Mouse (Mus musculus) heart, embryonic 10.5 days (tissue): ENCODE results near the gene Gm14399. TPM values are rescaled to one million over a fixed set of nuclear protein-coding genes. Genes with fewer than 3 reads are reported as not detected.
"Not testable (repeated sequence)": the region's sequence is repeated elsewhere in the genome, so short reads cannot be mapped to it uniquely, and the experiment has no call there.

Source experiments
- DNase-seq: peaks from one replicate; pipeline ENCODE4 v3.0.0-alpha.2; 2017; ENCODE audit warnings: low spot score
- H3K27ac ChIP-seq: fragments of 300-500 bp; sonication (generic); 2 replicates; pipeline ENCODE4 v1.5.1; 2016; ENCODE audit warnings: mild to moderate bottlenecking
- H3K27me3 ChIP-seq: fragments of 300-500 bp; sonication (generic); 2 replicates; pipeline ENCODE4 v1.6.1; 2016; ENCODE audit warnings: mild to moderate bottlenecking; ENCODE audit not compliant: poor library complexity, insufficient read depth, severe bottlenecking
- H3K36me3 ChIP-seq: fragments of 300-500 bp; sonication (generic); 2 replicates; pipeline ENCODE4 v1.6.1; 2016; ENCODE audit warnings: mild to moderate bottlenecking, moderate library complexity
- H3K4me1 ChIP-seq: fragments of 300-500 bp; sonication (generic); 2 replicates; pipeline ENCODE4 v1.6.1; 2016; ENCODE audit warnings: mild to moderate bottlenecking
- H3K4me3 ChIP-seq: fragments of 300-500 bp; sonication (generic); 2 replicates; pipeline ENCODE4 v1.5.1; 2016; ENCODE audit warnings: mild to moderate bottlenecking, moderate library complexity
- H3K9me3 ChIP-seq: fragments of 300-500 bp; sonication (generic); 2 replicates; pipeline ENCODE4 v1.6.1; 2016; ENCODE audit warnings: mild to moderate bottlenecking, moderate library complexity
- polyA plus RNA-seq: library from polyadenylated mRNA; unstranded; fragments of >200 nt; fragmentation: Nextera tagmentation; extraction: Ambion mirVana; gene quantifications from 2 replicates; pipeline ENCODE4 v1.2.1, GENCODE M21; 2016

Gm14399 gene
- polyA plus RNA-seq, 1 experiment from 2014 or later = 9.2 TPM

- DNase-seq, H3K36me3 ChIP-seq, H3K4me3 ChIP-seq, H3K27ac ChIP-seq, H3K4me1 ChIP-seq, H3K27me3 ChIP-seq, H3K9me3 ChIP-seq: not testable (repeated sequence)
Observed at GRCm38 (mm10) chr2:175140624-175141023, 1.2 kb downstream of the Gm14399 start.

Other genes starting within 250 kb of the Gm14399 start
- not detected in 2 replicates for gene Gm14444, start 131.8 kb downstream of the Gm14399 start, polyA plus RNA-seq
- 0.84 and 1.2 TPM in 2 replicates for gene Gm14393, start 74.2 kb downstream of the Gm14399 start, polyA plus RNA-seq
- gene Gm14443, start 33.9 kb upstream of the Gm14399 start, polyA plus RNA-seq = 0.60 and 0.65 TPM in 2 replicates
- 5.3 and 5.4 TPM in 2 replicates for gene Gm14391, start 64.9 kb upstream of the Gm14399 start, polyA plus RNA-seq
- 3.3 TPM in 1 of 2 replicates, not detected in the other for gene Gm14440, start 133.1 kb upstream of the Gm14399 start, polyA plus RNA-seq
- 12.6 and 14.6 TPM in 2 replicates for gene Gm4631, start 196.2 kb upstream of the Gm14399 start, polyA plus RNA-seq
- gene Zfp968, start 230.4 kb upstream of the Gm14399 start, polyA plus RNA-seq = 4.8 and 6.1 TPM in 2 replicates